Mouse (Mus musculus) midbrain, embryonic 13.5 days (tissue): ENCODE results near the gene Hprt. TPM values are rescaled to one million over a fixed set of nuclear protein-coding genes. Genes with fewer than 3 reads are reported as not detected.

Experiments used
- ATAC-seq: fragments of 200-750 bp; cut with Nextera tagmentation; 2 replicates; pipeline ENCODE4 v1.8.0; 2017; ENCODE audit warnings: mild to moderate bottlenecking, moderate TSS enrichment, moderate library complexity
- H3K27ac ChIP-seq: fragments of 300-500 bp; sonication (generic); 2 replicates; pipeline ENCODE4 v1.5.1; 2015; ENCODE audit warnings: inconsistent platforms, mild to moderate bottlenecking, moderate library complexity
- H3K27me3 ChIP-seq: fragments of 300-500 bp; sonication (generic); 2 replicates; pipeline ENCODE4 v1.6.1; 2015; ENCODE audit warnings: mild to moderate bottlenecking, inconsistent platforms
- H3K36me3 ChIP-seq: fragments of 300-500 bp; sonication (generic); 2 replicates; pipeline ENCODE4 v1.6.1; 2015; ENCODE audit warnings: mild to moderate bottlenecking, inconsistent platforms
- H3K4me1 ChIP-seq: fragments of 300-500 bp; sonication (generic); replicated peaks from 2 replicates; pipeline ENCODE4 v1.6.1; 2015; ENCODE audit warnings: inconsistent platforms
- H3K4me2 ChIP-seq: fragments of 300-500 bp; sonication (generic); replicated peaks from 2 replicates; pipeline ENCODE4 v1.6.1; 2015; ENCODE audit warnings: moderate library complexity, mild to moderate bottlenecking, inconsistent platforms
- H3K4me3 ChIP-seq: fragments of 300-500 bp; sonication (generic); replicated peaks from 2 replicates; pipeline ENCODE4 v1.5.1; 2015; ENCODE audit warnings: mild to moderate bottlenecking, inconsistent platforms
- H3K9ac ChIP-seq: fragments of 300-500 bp; sonication (generic); replicated peaks from 2 replicates; pipeline ENCODE4 v1.6.1; 2015; ENCODE audit warnings: mild to moderate bottlenecking, inconsistent platforms
- H3K9me3 ChIP-seq: fragments of 300-500 bp; sonication (generic); 2 replicates; pipeline ENCODE4 v1.6.1; 2016; ENCODE audit warnings: mild to moderate bottlenecking, inconsistent platforms
- WGBS: fragments of 180-500 bp; shearing (Covaris S2); methylation state at CpG from one replicate; pipeline ENCODE4 v1.1.7; 2015; 5-methylcytosine and 5-hydroxymethylcytosine counted together
- polyA plus RNA-seq: library from polyadenylated mRNA; unstranded; fragments of >200 nt; fragmentation: Nextera tagmentation; extraction: Ambion mirVana; gene quantifications from 2 replicates; pipeline ENCODE4 v1.2.1, GENCODE M21; 2015

Hprt gene
- polyA plus RNA-seq, 1 experiment from 2014 or later, result 57.4 TPM

- H3K4me3 ChIP-seq, result no peak overlapping the region
- ATAC-seq, result no peak
- H3K27me3 ChIP-seq, result no peaks in the 10 kb centered on the region
- H3K4me1 ChIP-seq, result no peaks in the 10 kb centered on the region
- no peak overlapping the region for H3K4me2 ChIP-seq
- H3K27ac ChIP-seq, result no peak overlapping the region
- H3K36me3 ChIP-seq, result no peaks in the 10 kb centered on the region
- no peak overlapping the region for H3K9ac ChIP-seq
- WGBS, result 81% methylated on average over 4 of the region's 4 CpGs
- no peaks in the 10 kb centered on the region for H3K9me3 ChIP-seq
These were observed 58.1 kb downstream of the Hprt start for GRCm38 (mm10) chrX:53046033-53046432.

- H3K9me3 ChIP-seq, result no peaks in the 10 kb centered on the region
- 63% methylated on average over 2 of the region's 2 CpGs for WGBS
These were observed 59.0 kb downstream of the Hprt start for GRCm38 (mm10) chrX:53046911-53047310.

DNA sequence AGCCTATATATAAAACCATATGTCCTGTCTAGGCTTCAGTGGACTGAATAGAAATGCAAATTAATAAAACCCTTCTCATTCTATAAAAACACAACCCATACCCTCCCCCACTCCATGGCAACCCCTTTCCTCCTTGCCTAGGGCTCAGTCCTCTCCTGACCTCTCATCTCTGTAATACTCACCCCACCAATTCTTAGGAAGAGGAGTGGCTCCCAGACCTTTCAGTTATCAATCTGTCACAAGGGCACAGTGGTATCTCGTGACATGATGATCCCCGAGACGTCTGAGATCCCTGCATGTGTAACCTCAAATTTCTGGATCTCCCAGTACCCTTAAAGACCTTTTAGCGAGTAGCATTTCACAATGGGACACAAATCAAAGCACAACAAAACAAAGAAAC, 61.3 kb downstream of the Hprt start:
- Histone ChIP-seq H3K27me3 (no peaks in the 10 kb centered on the region), H3K36me3 (no peaks in the 10 kb centered on the region), H3K27ac (no peak overlapping the region), H3K4me2 (no peak overlapping the region), H3K4me1 (peaks cover 5% of the 10 kb centered on the region; the same call in 1 of the 2 replicates), H3K9ac (no peak overlapping the region), H3K9me3 (no peaks in the 10 kb centered on the region), H3K4me3 (no peak overlapping the region)
- no peak for ATAC-seq
- 45% methylated on average over 4 of the region's 4 CpGs for WGBS

More at GRCm38 (mm10) chrX:53046911-53047310, 59.0 kb downstream of the Hprt start:
- no peak overlapping the region for H3K27ac ChIP-seq
- H3K27me3 ChIP-seq, result no peaks in the 10 kb centered on the region
- H3K4me3 ChIP-seq, result no peak overlapping the region
- H3K36me3 ChIP-seq, result no peaks in the 10 kb centered on the region
- H3K9ac ChIP-seq, result no peak overlapping the region
- no peak overlapping the region for H3K4me2 ChIP-seq
- no peak for ATAC-seq
- no peaks in the 10 kb centered on the region for H3K4me1 ChIP-seq

DNA sequence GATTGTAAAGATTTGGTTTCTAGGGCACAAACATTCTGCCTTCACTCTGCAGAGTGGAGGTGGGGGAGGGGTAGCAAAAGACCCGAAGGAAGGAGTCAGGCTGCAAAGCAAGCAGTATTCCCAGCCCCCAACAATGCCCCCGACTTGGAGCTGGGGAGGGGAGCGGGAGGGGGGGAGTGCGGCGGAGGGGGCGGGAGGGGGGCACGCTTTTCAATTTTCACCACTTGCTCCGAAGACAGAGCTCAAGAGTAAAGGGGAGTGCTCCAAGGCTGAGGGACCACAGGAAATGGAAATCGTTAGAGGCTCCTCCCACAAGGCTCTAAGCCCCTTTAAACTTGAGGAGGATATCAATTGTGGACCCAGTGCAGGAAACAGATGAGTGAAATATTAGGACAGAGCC, 62.4 kb downstream of the Hprt start:
- Histone ChIP-seq H3K4me1 (peaks cover 5% of the 10 kb centered on the region; the same call in 1 of the 2 replicates), H3K4me3 (peak overlapping the region; percentile 16), H3K36me3 (no peaks in the 10 kb centered on the region), H3K9ac (no peak overlapping the region), H3K4me2 (peak overlapping the region; percentile 43), H3K9me3 (no peaks in the 10 kb centered on the region), H3K27me3 (no peaks in the 10 kb centered on the region), H3K27ac (no peak overlapping the region)
- 8% methylated on average over 8 of the region's 9 CpGs for WGBS
- peak; percentile 62; the same call in 1 of the 2 replicates for ATAC-seq

DNA sequence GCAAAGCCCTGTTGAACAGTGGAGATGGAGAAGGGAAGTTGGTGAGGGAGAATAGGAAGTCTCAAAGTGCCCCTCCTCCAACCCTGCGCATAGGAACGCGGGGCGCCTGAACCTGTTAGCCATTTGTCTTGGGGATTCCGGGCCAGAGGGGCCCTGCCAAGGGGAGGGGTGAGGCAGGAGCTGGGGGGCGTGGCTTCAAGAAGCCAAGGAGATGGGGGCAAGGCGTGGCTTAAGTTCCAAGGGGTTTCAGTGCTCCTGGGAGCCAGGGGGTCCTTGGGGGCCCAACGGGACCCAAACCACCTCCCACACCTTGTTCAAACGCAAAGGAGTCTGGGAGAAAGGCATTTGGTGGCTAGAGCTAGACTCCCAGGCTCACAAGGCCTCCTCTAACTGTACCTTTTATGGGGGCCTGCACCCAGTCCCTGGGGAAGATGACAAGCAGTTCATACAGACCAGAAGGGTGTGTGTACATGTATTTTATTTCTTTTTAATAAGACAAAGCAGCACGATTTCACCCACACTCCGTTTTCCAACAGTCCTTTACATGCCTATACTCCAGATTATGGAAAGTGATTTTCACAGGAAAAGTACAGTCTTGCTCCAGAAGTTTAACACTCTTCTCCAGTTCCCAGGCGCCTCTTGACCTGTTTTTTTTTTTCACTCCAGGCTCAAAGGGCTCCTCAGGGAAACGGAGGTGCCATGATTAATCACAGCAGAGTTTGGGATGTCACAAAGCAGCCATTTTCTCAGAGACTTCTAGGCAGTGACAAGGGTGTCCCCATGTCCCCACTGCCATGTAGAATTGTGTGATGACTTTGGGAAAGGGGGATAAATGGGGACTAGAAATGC, 64.9 kb downstream of the Hprt start:
- 19% methylated on average over 13 of the region's 13 CpGs for WGBS
- no peak for ATAC-seq
- peaks cover 9% of the 10 kb centered on the region; the same call in 1 of the 2 replicates for H3K4me1 ChIP-seq
- H3K36me3 ChIP-seq, result no peaks in the 10 kb centered on the region
- H3K9me3 ChIP-seq, result no peaks in the 10 kb centered on the region
- H3K4me2 ChIP-seq, result peak overlapping the region; percentile 13; the same call in 1 of the 2 replicates
- no peaks in the 10 kb centered on the region; the same call in 1 of the 2 replicates for H3K27me3 ChIP-seq
- H3K4me3 ChIP-seq, result no peak overlapping the region
- H3K9ac ChIP-seq, result no peak overlapping the region
- no peak overlapping the region for H3K27ac ChIP-seq

DNA sequence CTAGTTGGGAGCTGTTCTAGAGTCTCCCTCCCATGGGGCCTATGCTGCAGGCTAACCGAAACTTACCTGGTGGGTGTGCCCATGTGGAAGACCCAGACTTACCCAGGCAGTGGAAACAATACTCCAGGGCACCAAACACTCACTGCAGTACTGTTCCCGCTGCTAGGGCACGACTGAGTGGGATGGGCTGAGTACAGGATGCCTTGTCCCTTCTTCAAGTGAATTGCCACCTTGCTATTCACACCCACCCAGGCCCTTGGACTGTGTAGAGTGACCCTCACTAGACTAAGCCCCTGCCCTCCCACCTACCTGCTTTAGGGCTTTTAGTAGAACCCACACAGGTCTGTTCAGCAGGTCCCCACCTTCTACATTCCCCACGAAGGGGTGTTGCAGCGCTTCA, 65.9 kb downstream of the Hprt start:
- ATAC-seq, result no peak
- no peaks in the 10 kb centered on the region; the same call in 1 of the 2 replicates for H3K27me3 ChIP-seq
- 62% methylated on average over 5 of the region's 5 CpGs for WGBS
- no peaks in the 10 kb centered on the region for H3K9me3 ChIP-seq
- no peak overlapping the region for H3K27ac ChIP-seq
- no peak overlapping the region for H3K9ac ChIP-seq
- H3K4me3 ChIP-seq, result no peak overlapping the region
- H3K4me1 ChIP-seq, result peaks cover 9% of the 10 kb centered on the region; the same call in 1 of the 2 replicates
- H3K4me2 ChIP-seq, result no peak overlapping the region
- H3K36me3 ChIP-seq, result no peaks in the 10 kb centered on the region

DNA sequence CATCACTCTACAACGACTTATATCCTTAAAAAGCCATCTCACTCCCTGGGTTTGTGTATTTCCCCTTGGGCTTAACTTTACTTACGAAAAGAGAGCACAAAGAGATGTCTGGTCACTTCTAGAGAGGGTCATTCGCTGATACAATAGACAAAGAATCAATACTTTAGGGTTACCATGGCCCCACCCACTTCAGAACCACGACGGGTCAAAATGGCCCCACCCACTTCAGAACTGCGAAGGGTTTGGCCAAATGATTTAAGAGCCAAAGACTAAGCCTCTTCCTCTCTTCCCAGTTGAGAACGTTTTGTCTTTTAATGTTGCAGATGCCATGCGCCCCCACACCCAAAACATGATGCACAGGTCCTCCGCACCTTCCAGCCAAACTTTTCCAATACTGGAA, 67.8 kb downstream of the Hprt start:
- 14% methylated on average over 9 of the region's 9 CpGs for WGBS
- Histone ChIP-seq H3K9ac (no peak overlapping the region), H3K4me1 (peaks cover 9% of the 10 kb centered on the region; the same call in 1 of the 2 replicates), H3K4me3 (peak overlapping the region; percentile 52), H3K36me3 (no peaks in the 10 kb centered on the region), H3K27ac (no peak overlapping the region), H3K9me3 (no peaks in the 10 kb centered on the region), H3K4me2 (peak overlapping the region; percentile 63), H3K27me3 (peaks cover 13% of the 10 kb centered on the region)
- no peak for ATAC-seq

DNA sequence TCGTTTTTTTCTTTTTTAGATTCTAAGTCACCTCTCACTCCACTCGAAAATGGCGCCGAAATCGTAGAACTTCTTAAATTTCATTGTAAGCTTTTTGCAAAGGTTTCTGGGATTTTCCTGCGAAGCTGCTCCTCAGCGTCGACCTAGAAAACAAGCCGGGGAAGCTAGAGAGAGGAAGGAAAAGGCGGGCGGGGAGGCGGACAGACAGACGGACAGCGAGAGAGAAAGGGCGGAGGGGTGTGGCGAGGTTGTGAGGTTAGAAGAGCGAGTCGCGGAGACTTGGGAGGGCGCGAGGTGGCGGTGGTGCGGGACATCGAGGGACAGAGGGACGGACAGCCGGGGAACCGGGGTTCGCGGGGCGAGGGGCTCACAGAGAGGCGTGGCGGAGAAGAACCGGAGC, 68.7 kb downstream of the Hprt start:
- Histone ChIP-seq H3K36me3 (no peaks in the 10 kb centered on the region), H3K9me3 (no peaks in the 10 kb centered on the region), H3K4me3 (peak overlapping the region; percentile 52), H3K4me1 (peaks cover 9% of the 10 kb centered on the region; the same call in 1 of the 2 replicates), H3K9ac (peak overlapping the region; percentile 64), H3K27ac (peak overlapping the region; percentile 60), H3K4me2 (peak overlapping the region; percentile 63), H3K27me3 (peaks cover 18% of the 10 kb centered on the region)
- ATAC-seq, result no peak; the same call in 1 of the 2 replicates
- 32% methylated on average over 32 of the region's 33 CpGs for WGBS

GRCm38 (mm10) chrX:53057054-53057759, 69.3 kb downstream of the Hprt start:
- Histone ChIP-seq H3K4me3 (peak overlapping the region; percentile 52), H3K27ac (peak overlapping the region; percentile 60), H3K27me3 (peaks cover 18% of the 10 kb centered on the region), H3K9ac (peak overlapping the region; percentile 64), H3K4me1 (peaks cover 9% of the 10 kb centered on the region; the same call in 1 of the 2 replicates), H3K36me3 (no peaks in the 10 kb centered on the region), H3K9me3 (no peaks in the 10 kb centered on the region), H3K4me2 (peak overlapping the region; percentile 63)
- ATAC-seq, result peak; percentile 93
- WGBS, result 20% methylated on average over 42 of the region's 42 CpGs

- Histone ChIP-seq H3K9ac (no peak overlapping the region), H3K4me2 (peak overlapping the region; percentile 63), H3K27me3 (peaks cover 18% of the 10 kb centered on the region), H3K36me3 (no peaks in the 10 kb centered on the region), H3K4me3 (peak overlapping the region; percentile 52), H3K4me1 (0 out of 2 replicates have a peak, but pooled peaks cover 5% of the 10 kb centered on the region), H3K27ac (no peak overlapping the region), H3K9me3 (no peaks in the 10 kb centered on the region)
- WGBS, result 28% methylated on average over 6 of the region's 6 CpGs
- ATAC-seq, result no peak
These were observed 69.8 kb downstream of the Hprt start for GRCm38 (mm10) chrX:53057760-53058090.

- Histone ChIP-seq H3K9me3 (no peaks in the 10 kb centered on the region), H3K36me3 (no peaks in the 10 kb centered on the region), H3K27ac (no peak overlapping the region), H3K27me3 (peaks cover 18% of the 10 kb centered on the region), H3K4me3 (peak overlapping the region; percentile 28), H3K4me2 (peak overlapping the region; percentile 48), H3K9ac (no peak overlapping the region), H3K4me1 (0 out of 2 replicates have a peak, but pooled peaks cover 4% of the 10 kb centered on the region)
- ATAC-seq, result no peak
- WGBS, result 13% methylated on average over 33 of the region's 33 CpGs
These were observed 70.7 kb downstream of the Hprt start for GRCm38 (mm10) chrX:53058459-53059280.
